Mouse (Mus musculus) hindbrain, embryonic 10.5 days (tissue): ENCODE measurements around the gene Grwd1. TPM values are rescaled to one million over a fixed set of nuclear protein-coding genes. Genes with fewer than 3 reads are reported as not detected.

Source experiments
- DNase-seq: peaks from one replicate; pipeline ENCODE4 v3.0.0-alpha.2; 2017; ENCODE audit warnings: low spot score
- H3K27ac ChIP-seq: fragments of 300-500 bp; sonication (generic); 2 replicates; pipeline ENCODE4 v1.5.1; 2016; ENCODE audit warnings: mild to moderate bottlenecking, moderate library complexity
- H3K27me3 ChIP-seq: fragments of 300-500 bp; sonication (generic); 2 replicates; pipeline ENCODE4 v1.6.1; 2016; ENCODE audit warnings: mild to moderate bottlenecking; ENCODE audit not compliant: poor library complexity, insufficient read depth, severe bottlenecking
- H3K36me3 ChIP-seq: fragments of 300-500 bp; sonication (generic); 2 replicates; pipeline ENCODE4 v1.6.1; 2016; ENCODE audit warnings: mild to moderate bottlenecking, moderate library complexity
- H3K4me1 ChIP-seq: fragments of 300-500 bp; sonication (generic); replicated peaks from 2 replicates; pipeline ENCODE4 v1.6.1; 2016; ENCODE audit warnings: mild to moderate bottlenecking
- H3K4me3 ChIP-seq: fragments of 300-500 bp; sonication (generic); 2 replicates; pipeline ENCODE4 v1.5.1; 2016; ENCODE audit warnings: mild to moderate bottlenecking, moderate library complexity
- H3K9me3 ChIP-seq: fragments of 300-500 bp; sonication (generic); 2 replicates; pipeline ENCODE4 v1.6.1; 2016; ENCODE audit warnings: mild to moderate bottlenecking, moderate library complexity
- WGBS: fragments of 180-500 bp; shearing (Covaris S2); methylation state at CpG from one replicate; pipeline ENCODE4 v1.1.7; 2016; 5-methylcytosine and 5-hydroxymethylcytosine counted together
- polyA plus RNA-seq: library from polyadenylated mRNA; unstranded; fragments of >200 nt; fragmentation: Nextera tagmentation; extraction: Ambion mirVana; gene quantifications from 2 replicates; pipeline ENCODE4 v1.2.1, GENCODE M21; 2016

The Grwd1 gene
- polyA plus RNA-seq, 1 experiment from 2014 or later = 85.2 TPM

GRCm38 (mm10) chr7:45790721-45791120, 40.0 kb downstream of the Grwd1 start:
- H3K27me3 ChIP-seq = peaks cover 40% of the 10 kb centered on the region
- H3K4me3 ChIP-seq = no peak overlapping the region
- WGBS = 80% methylated on average over 6 of the region's 6 CpGs
- no peak for DNase-seq
- H3K36me3 ChIP-seq = peaks cover 87% of the 10 kb centered on the region
- no peaks in the 10 kb centered on the region for H3K9me3 ChIP-seq
- H3K27ac ChIP-seq = no peak overlapping the region
- peaks cover 27% of the 10 kb centered on the region for H3K4me1 ChIP-seq

GRCm38 (mm10) chr7:45787642-45788041, 43.1 kb downstream of the Grwd1 start:
- Histone ChIP-seq H3K4me3 (peak overlapping the region; percentile 80), H3K27ac (0 out of 2 replicates have a peak overlapping the region, but pooled peaks have one; percentile 89), H3K36me3 (peaks cover 56% of the 10 kb centered on the region), H3K27me3 (peaks cover 21% of the 10 kb centered on the region; the same call in 1 of the 2 replicates), H3K4me1 (peaks cover 50% of the 10 kb centered on the region), H3K9me3 (no peaks in the 10 kb centered on the region)
- WGBS = 87% methylated on average over 22 of the region's 22 CpGs
- DNase-seq = no peak

- H3K27me3 ChIP-seq = peaks cover 24% of the 10 kb centered on the region
- peaks cover 48% of the 10 kb centered on the region for H3K36me3 ChIP-seq
- peak overlapping the region; percentile 89 for H3K27ac ChIP-seq
- peak; percentile 71 for DNase-seq
- no peaks in the 10 kb centered on the region for H3K9me3 ChIP-seq
- H3K4me3 ChIP-seq = peak overlapping the region; percentile 80
- peaks cover 50% of the 10 kb centered on the region for H3K4me1 ChIP-seq
- WGBS = 7% methylated on average over 17 of the region's 17 CpGs
Measured at GRCm38 (mm10) chr7:45786661-45787413, 43.9 kb downstream of the Grwd1 start.

- Histone ChIP-seq H3K4me3 (peak overlapping the region; percentile 80), H3K27me3 (peaks cover 24% of the 10 kb centered on the region), H3K9me3 (no peaks in the 10 kb centered on the region), H3K27ac (peak overlapping the region; percentile 89), H3K4me1 (peaks cover 50% of the 10 kb centered on the region), H3K36me3 (peaks cover 41% of the 10 kb centered on the region)
- DNase-seq = peak; percentile 78
- under 1% methylated on average over 14 of the region's 14 CpGs for WGBS
Measured at GRCm38 (mm10) chr7:45786136-45786578, 44.6 kb downstream of the Grwd1 start.

- Histone ChIP-seq H3K27me3 (peaks cover 24% of the 10 kb centered on the region), H3K27ac (peak overlapping the region; percentile 89), H3K36me3 (peaks cover 35% of the 10 kb centered on the region), H3K9me3 (no peaks in the 10 kb centered on the region), H3K4me1 (peaks cover 50% of the 10 kb centered on the region), H3K4me3 (peak overlapping the region; percentile 80)
- under 1% methylated on average over 38 of the region's 42 CpGs for WGBS
- DNase-seq = no peak
Measured at GRCm38 (mm10) chr7:45785388-45786135, 45.2 kb downstream of the Grwd1 start.

GRCm38 (mm10) chr7:45784524-45785372, 46.0 kb downstream of the Grwd1 start, which contains the start of gene Sult2b1:
Gene Sult2b1, minus strand, starts transcription at chr7:45784669.
- Histone ChIP-seq H3K4me1 (peaks cover 51% of the 10 kb centered on the region), H3K4me3 (peak within 1 kb of the TSS; percentile 80), H3K36me3 (peaks cover 27% of the 10 kb centered on the region), H3K27ac (peak within 1 kb of the TSS; percentile 89), H3K27me3 (peaks cover 27% of the 10 kb centered on the region), H3K9me3 (no peaks in the 10 kb centered on the region)
- DNase-seq = peak; percentile 91
- WGBS = 25% methylated on average over 20 of the region's 20 CpGs

- peak; percentile 81 for DNase-seq
- no peaks in the 10 kb centered on the region for H3K9me3 ChIP-seq
- H3K36me3 ChIP-seq = peaks cover 16% of the 10 kb centered on the region
- peaks cover 36% of the 10 kb centered on the region for H3K27me3 ChIP-seq
- H3K4me3 ChIP-seq = peak within 1 kb of the TSS; percentile 80
- WGBS = under 1% methylated on average over 38 of the region's 38 CpGs
- H3K4me1 ChIP-seq = peaks cover 62% of the 10 kb centered on the region
- peak within 1 kb of the TSS; percentile 89 for H3K27ac ChIP-seq
Measured at GRCm38 (mm10) chr7:45783511-45784091, 47.1 kb downstream of the Grwd1 start, which contains the start of gene Lmtk3. Gene Lmtk3, plus strand, starts transcription at chr7:45783738.

- 75% methylated on average over 4 of the region's 4 CpGs for WGBS
- Histone ChIP-seq H3K36me3 (peaks cover 2% of the 10 kb centered on the region), H3K27me3 (peaks cover 34% of the 10 kb centered on the region), H3K27ac (no peak overlapping the region), H3K9me3 (no peaks in the 10 kb centered on the region), H3K4me3 (no peak overlapping the region), H3K4me1 (peaks cover 54% of the 10 kb centered on the region)
- no peak for DNase-seq
Measured at GRCm38 (mm10) chr7:45782271-45782670, 48.5 kb downstream of the Grwd1 start.

- Histone ChIP-seq H3K4me3 (peak overlapping the region; percentile 32), H3K27ac (peak overlapping the region; percentile 23; the same call in 1 of the 2 replicates), H3K4me1 (peaks cover 23% of the 10 kb centered on the region), H3K27me3 (peaks cover 22% of the 10 kb centered on the region), H3K36me3 (no peaks in the 10 kb centered on the region), H3K9me3 (no peaks in the 10 kb centered on the region)
- DNase-seq = no peak
- WGBS = 30% methylated on average over 22 of the region's 22 CpGs
Measured at GRCm38 (mm10) chr7:45779081-45779641, 51.6 kb downstream of the Grwd1 start.

- DNase-seq = no peak
- Histone ChIP-seq H3K36me3 (no peaks in the 10 kb centered on the region), H3K4me1 (peaks cover 12% of the 10 kb centered on the region), H3K27me3 (peaks cover 14% of the 10 kb centered on the region; the same call in 1 of the 2 replicates), H3K4me3 (no peak overlapping the region), H3K27ac (no peak overlapping the region), H3K9me3 (no peaks in the 10 kb centered on the region)
- WGBS = 85% methylated on average over 7 of the region's 7 CpGs
Measured at GRCm38 (mm10) chr7:45775237-45775636, 55.5 kb downstream of the Grwd1 start.
